Mouse (Mus musculus): Measurements from ENCODE around the gene Grin2a. TPM values are rescaled to one million over a fixed set of nuclear protein-coding genes. Genes with fewer than 3 reads are reported as not detected.
A peak's percentile ranks its signal among the peaks of the same experiment; 100 is the strongest.

Grin2a gene
- total RNA-seq, 2 experiments from 2014 or later = 198 to 236 TPM

GRCm38 (mm10) chr16:9785821-9786220 lies 209.5 kb downstream of the Grin2a start:
- no peak for DNase-seq (ENCODE audit: low spot score in 2 of 2)
- intact Hi-C loops (cut with DNase I) = no loop called here

- intact Hi-C loops (cut with DNase I) = no loop called here
- no peak for DNase-seq (ENCODE audit: low spot score in 2 of 2)
These were observed 226.4 kb downstream of the Grin2a start for GRCm38 (mm10) chr16:9768981-9769380.

- DNase-seq (ENCODE audit: low spot score in 2 of 2) = peak; percentile 65 to 75
- intact Hi-C loops (cut with DNase I) = no loop called here
These were observed 227.0 kb downstream of the Grin2a start for GRCm38 (mm10) chr16:9768356-9768755.

GRCm38 (mm10) chr16:9767946-9768345 lies 227.4 kb downstream of the Grin2a start:
- intact Hi-C loops (cut with DNase I) = no loop called here
- no peak for DNase-seq (ENCODE audit: low spot score in 2 of 2)

- no peak for DNase-seq (ENCODE audit: low spot score in 2 of 2)
- intact Hi-C loops (cut with DNase I) = no loop called here
These were observed 231.3 kb downstream of the Grin2a start for GRCm38 (mm10) chr16:9764086-9764485.

GRCm38 (mm10) chr16:9760347-9760746 lies 235.0 kb downstream of the Grin2a start:
- intact Hi-C loops (cut with DNase I) = no loop called here
- DNase-seq (ENCODE audit: low spot score in 2 of 2) = no peak

- DNase-seq (ENCODE audit: low spot score in 2 of 2) = no peak
- intact Hi-C loops (cut with DNase I) = loop anchor here (5.0 kb wide), 1 partner anchor 235 kb away; no protein-coding TSS in a partner anchor
These were observed 238.5 kb downstream of the Grin2a start for GRCm38 (mm10) chr16:9756849-9757248.

GRCm38 (mm10) chr16:9754061-9754460 lies 241.3 kb downstream of the Grin2a start:
- intact Hi-C loops (cut with DNase I) = no loop called here
- DNase-seq (ENCODE audit: low spot score in 2 of 2) = no peak

- intact Hi-C loops (cut with DNase I) = no loop called here
These were observed 242.3 kb downstream of the Grin2a start for GRCm38 (mm10) chr16:9753045-9753444.

GRCm38 (mm10) chr16:9752600-9752999 lies 242.8 kb downstream of the Grin2a start:
- DNase-seq (ENCODE audit: low spot score in 2 of 2) = peak; percentile 34 to 64
- intact Hi-C loops (cut with DNase I) = no loop called here

More at GRCm38 (mm10) chr16:9753045-9753444, 242.3 kb downstream of the Grin2a start:
- DNase-seq (ENCODE audit: low spot score in 2 of 2) = peak; percentile 41 to 53

GRCm38 (mm10) chr16:9751045-9751569 lies 244.3 kb downstream of the Grin2a start:
- intact Hi-C loops (cut with DNase I) = no loop called here
- DNase-seq (ENCODE audit: low spot score in 2 of 2) = peak in 1 of 2 experiments; percentile 20

GRCm38 (mm10) chr16:9749661-9750060 lies 245.7 kb downstream of the Grin2a start:
- no peak for DNase-seq (ENCODE audit: low spot score in 2 of 2)
- intact Hi-C loops (cut with DNase I) = no loop called here

- peak in 1 of 2 experiments; percentile 37 for DNase-seq (ENCODE audit: low spot score in 2 of 2)
- intact Hi-C loops (cut with DNase I) = no loop called here
These were observed 252.9 kb downstream of the Grin2a start for GRCm38 (mm10) chr16:9742443-9742842.

- DNase-seq (ENCODE audit: low spot score in 2 of 2) = no peak
- intact Hi-C loops (cut with DNase I) = loop anchor here (5.0 kb wide), 1 partner anchor 41 kb away; no protein-coding TSS in a partner anchor
These were observed 256.7 kb downstream of the Grin2a start for GRCm38 (mm10) chr16:9738679-9739078.

GRCm38 (mm10) chr16:9737131-9737530 lies 258.2 kb downstream of the Grin2a start:
- no peak for DNase-seq (ENCODE audit: low spot score in 2 of 2)
- intact Hi-C loops (cut with DNase I) = loop anchor here (5.0 kb wide), 1 partner anchor 40 kb away; no protein-coding TSS in a partner anchor

GRCm38 (mm10) chr16:9735365-9736080 lies 259.8 kb downstream of the Grin2a start:
- intact Hi-C loops (cut with DNase I) = loop anchor here (5.0 kb wide), 1 partner anchor 38 kb away; no protein-coding TSS in a partner anchor
- peak in 1 of 2 experiments; percentile 28 for DNase-seq (ENCODE audit: low spot score in 2 of 2)

GRCm38 (mm10) chr16:9727603-9728002 lies 267.8 kb downstream of the Grin2a start:
- DNase-seq (ENCODE audit: low spot score in 2 of 2) = no peak
- intact Hi-C loops (cut with DNase I) = no loop called here

- no peak for DNase-seq (ENCODE audit: low spot score in 2 of 2)
- intact Hi-C loops (cut with DNase I) = no loop called here
These were observed 269.7 kb downstream of the Grin2a start for GRCm38 (mm10) chr16:9725578-9726113.

GRCm38 (mm10) chr16:9711398-9711797 lies 284.0 kb downstream of the Grin2a start:
- no peak for DNase-seq (ENCODE audit: low spot score in 2 of 2)
- intact Hi-C loops (cut with DNase I) = no loop called here

GRCm38 (mm10) chr16:9709921-9710320 lies 285.4 kb downstream of the Grin2a start:
- intact Hi-C loops (cut with DNase I) = no loop called here
- DNase-seq (ENCODE audit: low spot score in 2 of 2) = no peak

- intact Hi-C loops (cut with DNase I) = loop anchor here (5.0 kb wide), 1 partner anchor 40 kb away; no protein-coding TSS in a partner anchor
- DNase-seq (ENCODE audit: low spot score in 2 of 2) = no peak
These were observed 298.2 kb downstream of the Grin2a start for GRCm38 (mm10) chr16:9697141-9697540.

Data from left cerebral cortex, postnatal 14 days (tissue).